Mouse (Mus musculus) kidney, adult 2 months (tissue): Measurements from ENCODE around the gene Dusp10.

Source experiments
- CTCF ChIP-seq: fragments of 200-500 bp; conservative IDR thresholded peaks from 2 replicates; pipeline ENCODE4 v1.5.1; 2011; ENCODE audit warnings: low read depth, mild to moderate bottlenecking, control low read depth, low read length, moderate library complexity, mixed read lengths; ENCODE audit not compliant: insufficient read depth, insufficient read length
- POLR2A ChIP-seq: fragments of 200-500 bp; IDR thresholded peaks from one replicate; pipeline ENCODE4 v1.6.1; 2011; ENCODE audit warnings: low read depth, low read length, control low read depth

DNA sequence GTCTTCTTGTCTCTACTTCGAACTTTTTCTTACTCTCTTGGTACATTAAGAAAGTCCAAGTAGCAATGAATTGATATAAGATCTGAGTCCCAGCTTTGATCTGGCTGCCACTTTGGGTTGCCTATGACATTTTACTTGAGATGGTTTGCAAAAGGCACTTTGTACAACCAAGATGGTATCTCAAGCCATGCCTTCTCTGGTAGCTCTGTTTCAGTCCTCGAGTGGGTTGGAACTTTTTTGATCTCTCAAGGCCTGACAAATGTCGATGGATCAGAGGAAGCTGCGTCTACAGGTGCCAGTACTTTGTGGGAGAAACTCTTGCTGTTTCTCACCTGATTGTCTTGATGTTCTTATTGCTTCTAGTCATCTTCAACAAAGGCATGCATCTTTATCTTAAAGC lies 24.7 kb downstream of the Dusp10 start:
- TF ChIP-seq CTCF (no peak), POLR2A (no peak)
